Mouse (Mus musculus) lung, postnatal 4 days (tissue): Measurements from ENCODE around the gene Ptprcap.
"Not testable (repeated sequence)": the region's sequence is repeated elsewhere in the genome, so short reads cannot be mapped to it uniquely, and the experiment has no call there.

ENCODE experiments used
- DNase-seq, 2 experiments: peaks; one replicate each; pipeline ENCODE4 v3.0.0; 2021

The Ptprcap gene

GRCm38 (mm10) chr19:4153232-4153654, at the start of gene Ptprcap:
Gene Ptprcap (plus strand): TSS chr19:4153604.
- DNase-seq = no peak

GRCm38 (mm10) chr19:4103792-4104191, 49.6 kb upstream of the Ptprcap start:
- no peak for DNase-seq

GRCm38 (mm10) chr19:4104675-4105194, 48.7 kb upstream of the Ptprcap start:
- DNase-seq = no peak

GRCm38 (mm10) chr19:4106654-4107053, 46.8 kb upstream of the Ptprcap start:
- no peak for DNase-seq

GRCm38 (mm10) chr19:4108535-4108934, 44.9 kb upstream of the Ptprcap start:
- DNase-seq = no peak

- DNase-seq = peak in 1 of 2 experiments; percentile 46
Measured at GRCm38 (mm10) chr19:4112063-4112960, 41.1 kb upstream of the Ptprcap start.

- DNase-seq = peak; percentile 78
Measured at GRCm38 (mm10) chr19:4113186-4113805, 40.1 kb upstream of the Ptprcap start.

GRCm38 (mm10) chr19:4113806-4114230, 39.6 kb upstream of the Ptprcap start:
- peak in 1 of 2 experiments; percentile 66 for DNase-seq

GRCm38 (mm10) chr19:4114551-4114950, 38.9 kb upstream of the Ptprcap start:
- no peak for DNase-seq

- DNase-seq = no peak
Measured at GRCm38 (mm10) chr19:4115144-4115543, 38.3 kb upstream of the Ptprcap start.

- no peak for DNase-seq
Measured at GRCm38 (mm10) chr19:4115816-4116215, 37.6 kb upstream of the Ptprcap start.

GRCm38 (mm10) chr19:4117006-4117405, 36.4 kb upstream of the Ptprcap start:
- no peak for DNase-seq

- DNase-seq = no peak
Measured at GRCm38 (mm10) chr19:4118350-4118749, 35.1 kb upstream of the Ptprcap start.

- DNase-seq = no peak
Measured at GRCm38 (mm10) chr19:4119716-4120487, 33.5 kb upstream of the Ptprcap start.

GRCm38 (mm10) chr19:4120496-4120895, 32.9 kb upstream of the Ptprcap start:
- no peak for DNase-seq

- peak; percentile 97 to 99 for DNase-seq
Measured at GRCm38 (mm10) chr19:4121097-4121805, 32.2 kb upstream of the Ptprcap start.

GRCm38 (mm10) chr19:4121896-4122295, 31.5 kb upstream of the Ptprcap start:
- DNase-seq = not testable (repeated sequence)

- DNase-seq = no peak
Measured at GRCm38 (mm10) chr19:4122411-4123370, 30.7 kb upstream of the Ptprcap start.

GRCm38 (mm10) chr19:4124432-4124831, 29.0 kb upstream of the Ptprcap start:
- no peak for DNase-seq

GRCm38 (mm10) chr19:4125268-4125667, 28.1 kb upstream of the Ptprcap start:
- peak in 1 of 2 experiments; percentile 35 for DNase-seq
